Mouse (Mus musculus): ENCODE data around the gene Fnip2.

DNA sequence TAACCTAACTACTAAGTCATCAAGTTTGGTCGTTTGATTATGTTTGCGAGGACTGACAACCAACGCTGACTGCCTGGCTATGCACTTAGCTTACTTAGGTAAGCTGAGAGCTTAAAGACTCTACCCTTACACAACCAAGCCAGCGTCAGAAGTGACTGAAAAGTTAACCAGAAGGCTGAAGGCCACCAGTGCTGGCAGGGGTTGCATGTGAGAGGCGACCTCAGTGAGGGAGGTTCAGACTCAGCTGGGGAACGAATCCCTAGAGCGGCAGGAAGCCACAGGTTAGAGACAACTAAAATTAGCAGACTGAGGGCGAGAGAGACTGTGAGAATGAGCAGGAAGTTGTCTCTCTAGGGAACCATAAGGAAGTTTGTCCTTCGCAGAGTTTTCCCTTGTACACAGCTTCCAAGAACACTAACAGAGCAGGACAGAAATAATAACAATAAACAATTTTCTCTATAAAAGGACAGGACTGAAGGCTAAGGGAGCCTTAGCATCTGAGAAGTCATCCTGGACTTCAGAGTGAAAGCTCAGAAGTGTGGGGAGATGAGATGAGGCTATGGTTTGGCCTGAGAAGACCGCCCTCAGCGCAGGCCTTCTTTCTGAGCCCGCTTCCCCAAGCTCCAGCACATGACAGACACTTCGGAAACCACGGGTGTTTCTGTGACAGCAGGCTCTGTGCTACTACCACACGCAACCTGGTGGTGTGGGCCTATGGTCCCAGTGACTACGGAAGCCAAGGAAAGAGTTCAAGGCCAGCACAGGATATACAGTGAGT, 83.1 kb downstream of the Fnip2 start:
- TF ChIP-seq POLR2A (IDR thresholded peaks at IDR 0.05; ENCODE audit: insufficient read length, low read depth): no peak
- no peak for TF ChIP-seq MAX (IDR thresholded peaks at IDR 0.05; ENCODE audit: low read depth)
- no peak for TF ChIP-seq TCF12 (IDR thresholded peaks at IDR 0.05; ENCODE audit: insufficient read depth, poor library complexity, severe bottlenecking)
- TF ChIP-seq CEBPB (IDR thresholded peaks at IDR 0.05; ENCODE audit: insufficient read depth, poor library complexity, severe bottlenecking): no peak
- no peak for TF ChIP-seq USF1 (IDR thresholded peaks at IDR 0.05; ENCODE audit: low read depth)
- no peak for TF ChIP-seq POLR2AphosphoS2 (IDR thresholded peaks at IDR 0.05; ENCODE audit: insufficient read length, low read depth)
- no peak for TF ChIP-seq E2F4 (IDR thresholded peaks at IDR 0.05; ENCODE audit: insufficient read depth)
- TF ChIP-seq MYOG (IDR thresholded peaks at IDR 0.05; ENCODE audit: control insufficient read depth in 1 of 3, insufficient read depth in 1 of 3, insufficient read length in 2 of 3, low read depth in 2 of 3): no peak
- TF ChIP-seq TCF3 (IDR thresholded peaks at IDR 0.05; ENCODE audit: insufficient read length, low read depth): no peak
- no peak for TF ChIP-seq MYOD1 (IDR thresholded peaks at IDR 0.05; ENCODE audit: control insufficient read depth in 1 of 3, insufficient read length in 2 of 3, low read depth in 2 of 3)
- no peak for TF ChIP-seq REST (IDR thresholded peaks at IDR 0.05; ENCODE audit: insufficient read depth, insufficient read length)

All from myocyte (in vitro differentiated cells).